Mouse (Mus musculus) left cerebral cortex, postnatal 10 days (tissue): ENCODE results near the gene Dph7. TPM values are rescaled to one million over a fixed set of nuclear protein-coding genes. Genes with fewer than 3 reads are reported as not detected.

Source experiments
- microRNA-seq: library from miRNA; unstranded; fragments of <30 nt; microRNA quantifications from one replicate; pipeline ENCODE4 v1.2.0, GENCODE M21; 2022
- total RNA-seq, 2 experiments: library from RNA; stranded (reverse); gene quantifications; 2 replicates each; pipeline ENCODE4 v1.2.3; 2021

The Dph7 gene
- total RNA-seq, 2 experiments from 2014 or later = 35.0 to 35.1 TPM

Small RNA genes within 50 kb of the gene (microRNA-seq; reads per million reads assigned to microRNA genes)
- not detected for gene Gm22875

Other genes starting within 250 kb of the Dph7 start
- 100 to 1,000 TPM; 123 to 128 TPM for gene Cacna1b, start 199.2 kb upstream of the Dph7 start, total RNA-seq
- gene Ehmt1, start 42.8 kb upstream of the Dph7 start, total RNA-seq = 10 to 100 TPM; 59.4 to 76.6 TPM
- gene Arrdc1, start 27.1 kb upstream of the Dph7 start, total RNA-seq = 10 to 100 TPM; 27.6 to 30.6 TPM
- 10 to 100 TPM; 43.5 to 45.5 TPM for gene Zmynd19, start 12.6 kb upstream of the Dph7 start, total RNA-seq
- 10 to 100 TPM; 83.8 to 84.2 TPM for gene Mrpl41, start 12.7 kb downstream of the Dph7 start, total RNA-seq
- gene Pnpla7, start 13.6 kb downstream of the Dph7 start, total RNA-seq = 10 to 100 TPM in 1 of 2 experiments, 1 to 10 TPM in 1; 8.7 to 12.3 TPM
- gene Nsmf, start 92.0 kb downstream of the Dph7 start, total RNA-seq = 100 to 1,000 TPM; 566 to 585 TPM
- not detected for gene Entpd8, start 117.9 kb downstream of the Dph7 start, total RNA-seq
- not detected for gene Noxa1, start 132.7 kb downstream of the Dph7 start, total RNA-seq
- gene Nrarp, start 218.4 kb downstream of the Dph7 start, total RNA-seq = 10 to 100 TPM; 34.5 to 41.9 TPM
- 1 to 10 TPM; 1.8 to 1.9 TPM for gene Tor4a, start 234.5 kb downstream of the Dph7 start, total RNA-seq
- 10 to 100 TPM; 51.1 to 56.9 TPM for gene Nelfb, start 249.1 kb downstream of the Dph7 start, total RNA-seq